Mouse (Mus musculus) gastrocnemius, postnatal 4 days (tissue): Measurements from ENCODE around the gene Nudt3. TPM values are rescaled to one million over a fixed set of nuclear protein-coding genes. Genes with fewer than 3 reads are reported as not detected.

Source experiments
- DNase-seq, 2 experiments: peaks; one replicate each; pipeline ENCODE4 v3.0.0; 2021 to 2022; ENCODE audit warnings: low spot score in 2 of 2, mixed read lengths in 2 of 2
- total RNA-seq, 2 experiments: library from RNA; stranded (reverse); gene quantifications; 2 replicates each; pipeline ENCODE4 v1.2.3; 2021

Nudt3 gene
- total RNA-seq, 2 experiments from 2014 or later: 316 to 327 TPM

GRCm38 (mm10) chr17:27603522-27604234 is 19.6 kb downstream of the Nudt3 start:
- no peak for DNase-seq

GRCm38 (mm10) chr17:27603036-27603435 is 20.3 kb downstream of the Nudt3 start:
- DNase-seq: no peak

- no peak for DNase-seq
Measured at GRCm38 (mm10) chr17:27600869-27601268, 22.4 kb downstream of the Nudt3 start.

- no peak for DNase-seq
Measured at GRCm38 (mm10) chr17:27600286-27600685, 23.0 kb downstream of the Nudt3 start.

- DNase-seq: no peak
Measured at GRCm38 (mm10) chr17:27596376-27597190, 26.7 kb downstream of the Nudt3 start.

- no peak for DNase-seq
Measured at GRCm38 (mm10) chr17:27595659-27596375, 27.5 kb downstream of the Nudt3 start.

- DNase-seq: no peak
Measured at GRCm38 (mm10) chr17:27592565-27592910, 30.8 kb downstream of the Nudt3 start.

- no peak for DNase-seq
Measured at GRCm38 (mm10) chr17:27591826-27592564, 31.3 kb downstream of the Nudt3 start.

- DNase-seq: no peak
Measured at GRCm38 (mm10) chr17:27588231-27588630, 35.1 kb downstream of the Nudt3 start.

GRCm38 (mm10) chr17:27587252-27587651 is 36.0 kb downstream of the Nudt3 start:
- no peak for DNase-seq

GRCm38 (mm10) chr17:27586661-27587060 is 36.6 kb downstream of the Nudt3 start:
- no peak for DNase-seq

GRCm38 (mm10) chr17:27583185-27583894 is 40.0 kb downstream of the Nudt3 start:
- no peak for DNase-seq

- no peak for DNase-seq
Measured at GRCm38 (mm10) chr17:27580392-27581068, 42.8 kb downstream of the Nudt3 start.

- DNase-seq: no peak
Measured at GRCm38 (mm10) chr17:27579816-27580215, 43.5 kb downstream of the Nudt3 start.

GRCm38 (mm10) chr17:27578487-27578886 is 44.8 kb downstream of the Nudt3 start:
- no peak for DNase-seq

GRCm38 (mm10) chr17:27577468-27577867 is 45.8 kb downstream of the Nudt3 start:
- no peak for DNase-seq

GRCm38 (mm10) chr17:27576056-27576455 is 47.2 kb downstream of the Nudt3 start:
- no peak for DNase-seq

GRCm38 (mm10) chr17:27575116-27575776 is 48.0 kb downstream of the Nudt3 start:
- DNase-seq: no peak

- DNase-seq: peak; percentile 63 to 77
Measured at GRCm38 (mm10) chr17:27574470-27575115, 48.7 kb downstream of the Nudt3 start.
